ENCODE assay signal across 8 mouse cellular contexts in the genomic region with DNA sequence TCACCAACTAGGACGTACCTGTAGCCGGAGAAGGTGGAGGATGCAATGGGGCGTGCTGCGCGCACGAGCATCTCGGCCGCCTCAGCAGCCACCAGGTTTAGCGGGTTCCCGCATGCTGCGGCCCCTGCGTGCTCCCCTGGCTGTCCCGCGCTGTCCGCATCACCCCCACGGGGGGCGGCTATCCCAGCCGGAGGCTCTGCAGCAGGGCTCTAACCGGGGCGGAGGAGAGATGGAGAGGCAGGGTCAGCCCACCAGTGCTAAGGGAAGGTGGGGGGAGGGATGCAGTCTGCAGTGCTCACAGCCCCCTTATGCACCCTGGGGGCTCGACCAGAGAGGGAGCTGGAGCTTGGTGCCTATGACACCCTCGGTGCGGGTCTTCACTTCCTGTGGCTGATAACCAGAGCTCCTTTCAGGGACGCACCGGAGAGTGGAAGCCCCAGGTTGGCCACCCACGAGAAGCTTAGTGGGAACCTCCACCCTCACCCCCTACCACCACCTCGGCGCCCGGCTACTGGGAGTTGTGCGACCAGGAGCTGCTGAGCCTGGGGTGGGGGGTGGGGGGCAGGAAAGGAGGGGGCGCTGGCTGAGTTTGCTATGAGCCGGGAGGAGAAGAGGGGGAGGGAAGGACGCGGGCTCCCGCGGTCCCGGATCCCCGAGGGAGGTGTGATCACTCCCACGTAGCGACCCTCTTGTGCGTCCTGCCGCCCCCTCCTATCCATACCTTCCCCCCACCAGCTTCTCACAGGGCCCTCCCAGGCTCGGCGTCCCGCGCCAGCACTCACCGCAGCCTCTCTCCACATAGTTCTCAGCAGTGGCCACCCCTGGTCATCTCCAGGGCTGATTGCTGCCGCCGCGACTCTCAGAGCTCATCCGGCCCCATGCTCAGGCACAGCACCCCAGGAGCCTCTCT. TPM values are rescaled to one million over a fixed set of nuclear protein-coding genes. Genes with fewer than 3 reads are reported as not detected.
A peak's percentile ranks its signal among the peaks of the same experiment; 100 is the strongest.
DNase-seq lines count a peak whose midpoint lies in the region; ATAC-seq and TF ChIP-seq lines count a peak whose summit lies in the region.

No protein-coding gene starts in this region.

- WGBS in lung, postnatal 0 days = 2% methylated on average over 39 of the region's 51 CpGs
- 6% methylated on average over 50 of the region's 51 CpGs for WGBS in thymus, adult 2 months

- TF ChIP-seq POLR2A in thymus, adult 2 months (IDR thresholded peaks at IDR 0.05; ENCODE audit: control insufficient read depth, extremely low read depth, insufficient read depth, low read length, poor library complexity) = no peak

- H3K27me3 ChIP-seq in lung, postnatal 0 days (replicated peaks; ENCODE audit: insufficient read depth, low read length) = peaks cover 50% of the 10 kb centered on the region
- H3K27me3 ChIP-seq in thymus, adult 2 months (ENCODE audit: control insufficient read depth, insufficient read depth, low read length) = no peaks in the 10 kb centered on the region; the same call in 1 of the 2 replicates

- H3K4me2 ChIP-seq in lung, postnatal 0 days (replicated peaks; ENCODE audit: low read depth, low read length) = peak overlapping the region; percentile 40

- peak; percentile 17 for ATAC-seq in cerebellum, adult (ENCODE audit: insufficient number of reproducible peaks, low FRiP score, low TSS enrichment)
- ATAC-seq in lung, postnatal 0 days = no peak

- H3K4me1 ChIP-seq in lung, postnatal 0 days (ENCODE audit: insufficient read depth, low read depth, low read length) = no peaks in the 10 kb centered on the region
- no peaks in the 10 kb centered on the region for H3K4me1 ChIP-seq in thymus, adult 2 months (replicated peaks; ENCODE audit: control insufficient read depth, insufficient read depth, low read length)

- TF ChIP-seq CTCF in lung, postnatal 0 days (IDR thresholded peaks at IDR 0.05) = no peak
- no peak for TF ChIP-seq CTCF in thymus, adult 2 months (IDR thresholded peaks at IDR 0.05; ENCODE audit: borderline replicate concordance, control insufficient read depth, extremely low read depth, insufficient read depth, low read length, poor library complexity)

- no peak for TF ChIP-seq EP300 in lung, postnatal 0 days (IDR thresholded peaks at IDR 0.05)

- no peak overlapping the region for H3K9ac ChIP-seq in lung, postnatal 0 days (replicated peaks; ENCODE audit: low read depth)

- H3K4me3 ChIP-seq in lung, postnatal 0 days (ENCODE audit: low read depth, low read length) = peak overlapping the region; percentile 5; the same call in 1 of the 2 replicates
- H3K4me3 ChIP-seq in thymus, adult 2 months (ENCODE audit: control insufficient read depth, insufficient read depth, low read length) = no peak overlapping the region

- H3K9me3 ChIP-seq in lung, postnatal 0 days (ENCODE audit: low read length) = no peaks in the 10 kb centered on the region

- no peak for DNase-seq in cerebellum, adult 8-10 months
- no peak for DNase-seq in lung, postnatal 0 days (ENCODE audit: low spot score)
- no peak for DNase-seq in lung, postnatal 4 days
- peak; percentile 70 for DNase-seq in layer of hippocampus, adult 9-11 months
- peak; percentile 63 for DNase-seq in neural tube, embryonic 10.5 days (ENCODE audit: extremely low spot score, low spot score)
- no peak for DNase-seq in c-Kit-positive CD71-positive TER-119-positive erythroid progenitor cells, embryonic 14.5 days (ENCODE audit: low spot score)
- no peak for DNase-seq in thymus, adult 2 months

- H3K36me3 ChIP-seq in lung, postnatal 0 days (ENCODE audit: insufficient read depth, low read length) = no peaks in the 10 kb centered on the region
- H3K36me3 ChIP-seq in thymus, adult 2 months (ENCODE audit: control insufficient read depth, insufficient read depth, low read length) = no peaks in the 10 kb centered on the region

- no peak overlapping the region for H3K27ac ChIP-seq in lung, postnatal 0 days (ENCODE audit: low read length)
- no peak overlapping the region for H3K27ac ChIP-seq in thymus, adult 2 months (ENCODE audit: control insufficient read depth, insufficient read depth, low read length)

RNA-seq across cellular contexts. Expression of a gene that starts 1.1 kb away (rescaled TPM):
- polyA plus RNA-seq in lung, postnatal 0 days (2015; fragmentation: Nextera tagmentation; extraction: Ambion mirVana) = 0.06 and 0.19 TPM in 2 replicates
- polyA plus RNA-seq in thymus, adult 2 months (2012; rRNA removed) = 0.05 TPM in 1 of 2 replicates, not detected in the other

Comparison
In these comparisons a context has a peak if more than half of its experiments do, and no peak if none do; other contexts are left out.
1. DNase-seq: peak in layer of hippocampus, adult 9-11 months (single experiment) and neural tube, embryonic 10.5 days (single experiment); none in cerebellum, adult 8-10 months (single experiment), lung, postnatal 0 days (single experiment), lung, postnatal 4 days (0 of 2), c-Kit-positive CD71-positive TER-119-positive erythroid progenitor cells, embryonic 14.5 days (single experiment) and thymus, adult 2 months (single experiment).